Mouse (Mus musculus) kidney, postnatal 0 days (tissue): ENCODE measurements around the gene Duox2. TPM values are rescaled to one million over a fixed set of nuclear protein-coding genes. Genes with fewer than 3 reads are reported as not detected.

Experiments
- ATAC-seq: fragments of 200-750 bp; cut with Nextera tagmentation; replicated peaks from 2 replicates; pipeline ENCODE4 v1.8.0; 2017; ENCODE audit warnings: low read depth, moderate number of reproducible peaks, moderate TSS enrichment, moderate library complexity; ENCODE audit not compliant: low FRiP score
- DNase-seq: peaks from one replicate; pipeline ENCODE4 v3.0.0-alpha.2; 2016; ENCODE audit warnings: low spot score
- H3K27ac ChIP-seq: fragments of 300-500 bp; sonication (generic); 2 replicates; pipeline ENCODE4 v1.5.1; 2014; ENCODE audit warnings: mild to moderate bottlenecking
- H3K27me3 ChIP-seq: fragments of 300-500 bp; sonication (generic); 2 replicates; pipeline ENCODE4 v1.6.1; 2014; ENCODE audit warnings: low read length, mixed read lengths; ENCODE audit not compliant: insufficient read depth
- H3K36me3 ChIP-seq: fragments of 300-500 bp; sonication (generic); 2 replicates; pipeline ENCODE4 v1.6.1; 2014; ENCODE audit warnings: low read length, mixed read lengths; ENCODE audit not compliant: insufficient read depth
- H3K4me1 ChIP-seq: fragments of 300-500 bp; sonication (generic); replicated peaks from 2 replicates; pipeline ENCODE4 v1.6.1; 2014; ENCODE audit warnings: antibody characterized with exemption, low read length, mixed read lengths; ENCODE audit not compliant: insufficient read depth
- H3K4me2 ChIP-seq: fragments of 300-500 bp; sonication (generic); 2 replicates; pipeline ENCODE4 v1.6.1; 2014; ENCODE audit warnings: mild to moderate bottlenecking, low read length, moderate library complexity, mixed read lengths
- H3K4me3 ChIP-seq: fragments of 300-500 bp; sonication (generic); replicated peaks from 2 replicates; pipeline ENCODE4 v1.5.1; 2014; ENCODE audit warnings: low read depth, low read length
- H3K9ac ChIP-seq: fragments of 300-500 bp; sonication (generic); 2 replicates; pipeline ENCODE4 v1.6.1; 2014; ENCODE audit warnings: low read depth, low read length
- H3K9me3 ChIP-seq: fragments of 300-500 bp; sonication (generic); replicated peaks from 2 replicates; pipeline ENCODE4 v1.6.1; 2016; ENCODE audit warnings: low read length, inconsistent platforms, mixed read lengths
- CTCF ChIP-seq: IDR thresholded peaks from 2 replicates; pipeline ENCODE4 v1.5.1; 2016; ENCODE audit warnings: antibody characterized with exemption, low read depth, mild to moderate bottlenecking, moderate library complexity
- WGBS: fragments of 180-500 bp; shearing (Covaris S2); extraction: QIAGEN DNeasy Blood & Tissue Kit; methylation state at CpG from one replicate; pipeline ENCODE4 v1.1.7; 2014; 5-methylcytosine and 5-hydroxymethylcytosine counted together
- polyA plus RNA-seq: library from polyadenylated mRNA; unstranded; fragments of >200 nt; fragmentation: Nextera tagmentation; extraction: Ambion mirVana; gene quantifications from 2 replicates; pipeline ENCODE4 v1.2.1, GENCODE M21; 2015

The Duox2 gene
- polyA plus RNA-seq, 1 experiment from 2014 or later: 0.04 TPM

- WGBS: 2% methylated on average over 43 of the region's 43 CpGs
- no peaks in the 10 kb centered on the region for H3K36me3 ChIP-seq
- H3K4me3 ChIP-seq: peak within 1 kb of the TSS; percentile 22
- ATAC-seq (no peak), DNase-seq (peak; percentile 34)
- peak within 1 kb of the TSS; percentile 49 for H3K4me2 ChIP-seq
- H3K27ac ChIP-seq: no peak within 1 kb of the TSS
- H3K9ac ChIP-seq: no peak within 1 kb of the TSS
- peaks cover 22% of the 10 kb centered on the region; the same call in 1 of the 2 replicates for H3K4me1 ChIP-seq
- H3K27me3 ChIP-seq: peaks cover 77% of the 10 kb centered on the region
- TF ChIP-seq CTCF: no peak
- no peaks in the 10 kb centered on the region for H3K9me3 ChIP-seq
Measured at GRCm38 (mm10) chr2:122298596-122299490, 594 bp upstream of the Duox2 start, which contains the start of gene Duoxa2. Duoxa2 (plus strand) TSS chr2:122298900.

GRCm38 (mm10) chr2:122297271-122298095 is 766 bp downstream of the Duox2 start:
- Histone ChIP-seq H3K9ac (no peak overlapping the region), H3K9me3 (no peaks in the 10 kb centered on the region), H3K4me3 (0 out of 2 replicates have a peak overlapping the region, but pooled peaks have one; percentile 2), H3K27me3 (peaks cover 70% of the 10 kb centered on the region), H3K36me3 (no peaks in the 10 kb centered on the region), H3K4me1 (peaks cover 22% of the 10 kb centered on the region; the same call in 1 of the 2 replicates), H3K4me2 (peak overlapping the region; percentile 23), H3K27ac (no peak overlapping the region)
- ATAC-seq (no peak), DNase-seq (no peak)
- no peak for TF ChIP-seq CTCF
- 1% methylated on average over 35 of the region's 35 CpGs for WGBS

- 9% methylated on average over 7 of the region's 7 CpGs for WGBS
- DNase-seq: no peak
Measured at GRCm38 (mm10) chr2:122294916-122295315, 3.3 kb downstream of the Duox2 start.

GRCm38 (mm10) chr2:122286137-122286536 is 12.1 kb downstream of the Duox2 start:
- ATAC-seq: no peak
- no peak overlapping the region for H3K9ac ChIP-seq
- 50% methylated on average over 7 of the region's 7 CpGs for WGBS

More at GRCm38 (mm10) chr2:122294916-122295315, 3.3 kb downstream of the Duox2 start:
- Histone ChIP-seq H3K4me1 (peaks cover 11% of the 10 kb centered on the region; the same call in 1 of the 2 replicates), H3K27me3 (peaks cover 47% of the 10 kb centered on the region), H3K9me3 (no peaks in the 10 kb centered on the region), H3K27ac (no peak overlapping the region), H3K36me3 (no peaks in the 10 kb centered on the region), H3K4me2 (no peak overlapping the region), H3K4me3 (no peak overlapping the region), H3K9ac (no peak overlapping the region)
- peak; percentile 28; the same call in 1 of the 2 replicates for TF ChIP-seq CTCF
- ATAC-seq: no peak

GRCm38 (mm10) chr2:122284091-122284490 is 14.2 kb downstream of the Duox2 start:
- Histone ChIP-seq H3K9me3 (no peaks in the 10 kb centered on the region), H3K4me3 (no peak overlapping the region), H3K4me2 (no peak overlapping the region), H3K27ac (no peak overlapping the region), H3K27me3 (no peaks in the 10 kb centered on the region), H3K4me1 (no peaks in the 10 kb centered on the region), H3K9ac (no peak overlapping the region), H3K36me3 (no peaks in the 10 kb centered on the region)
- DNase-seq (no peak), ATAC-seq (no peak)
- 81% methylated on average over 9 of the region's 9 CpGs for WGBS
- no peak for TF ChIP-seq CTCF

More at GRCm38 (mm10) chr2:122286137-122286536, 12.1 kb downstream of the Duox2 start:
- Histone ChIP-seq H3K4me1 (no peaks in the 10 kb centered on the region), H3K27ac (no peak overlapping the region), H3K27me3 (no peaks in the 10 kb centered on the region), H3K36me3 (no peaks in the 10 kb centered on the region), H3K4me3 (no peak overlapping the region), H3K9me3 (no peaks in the 10 kb centered on the region), H3K4me2 (no peak overlapping the region)
- no peak for TF ChIP-seq CTCF
- no peak for DNase-seq

GRCm38 (mm10) chr2:122278769-122279168 is 19.5 kb downstream of the Duox2 start:
- TF ChIP-seq CTCF: no peak
- 73% methylated on average over 3 of the region's 3 CpGs for WGBS

More at GRCm38 (mm10) chr2:122278769-122279168, 19.5 kb downstream of the Duox2 start:
- Histone ChIP-seq H3K27ac (no peak overlapping the region), H3K9me3 (no peaks in the 10 kb centered on the region), H3K4me2 (no peak overlapping the region), H3K36me3 (no peaks in the 10 kb centered on the region), H3K4me3 (no peak overlapping the region), H3K9ac (no peak overlapping the region), H3K4me1 (no peaks in the 10 kb centered on the region), H3K27me3 (no peaks in the 10 kb centered on the region)
- ATAC-seq: no peak
- DNase-seq: no peak
